Mouse (Mus musculus): ENCODE measurements around the gene Olfr1118. TPM values are rescaled to one million over a fixed set of nuclear protein-coding genes. Genes with fewer than 3 reads are reported as not detected.

Olfr1118 gene
- polyA plus RNA-seq (2012; rRNA removed): not detected in 2 replicates

GRCm38 (mm10) chr2:87307281-87307680, at the start of gene Olfr1118:
TSS of gene Olfr1118 (plus strand) at chr2:87307581.

GRCm38 (mm10) chr2:87267234-87267633, 40.1 kb upstream of the Olfr1118 start, which contains the start of gene Olfr1116:
TSS of gene Olfr1116 (plus strand) at chr2:87267534.

GRCm38 (mm10) chr2:87354515-87354914, 47.1 kb downstream of the Olfr1118 start, which contains the start of gene Olfr1120:
TSS of gene Olfr1120 (plus strand) at chr2:87354815.

Other genes with a start within 250 kb of the Olfr1118 start
- gene Olfr1107, start 231.8 kb upstream of the Olfr1118 start, polyA plus RNA-seq (2012; rRNA removed): not detected in 2 replicates
- gene Olfr1109, start 211.6 kb upstream of the Olfr1118 start, polyA plus RNA-seq (2012; rRNA removed): not detected in 2 replicates
- gene Olfr259, start 193.0 kb upstream of the Olfr1118 start, polyA plus RNA-seq (2012; rRNA removed): not detected in 2 replicates
- not detected in 2 replicates for gene Olfr1110, start 167.3 kb upstream of the Olfr1118 start, polyA plus RNA-seq (2012; rRNA removed)
- not detected in 2 replicates for gene Olfr1111, start 155.0 kb upstream of the Olfr1118 start, polyA plus RNA-seq (2012; rRNA removed)
- gene Olfr1112, start 119.8 kb upstream of the Olfr1118 start, polyA plus RNA-seq (2012; rRNA removed): not detected in 2 replicates
- not detected in 2 replicates for gene Olfr1113, start 98.6 kb upstream of the Olfr1118 start, polyA plus RNA-seq (2012; rRNA removed)
- not detected in 2 replicates for gene Olfr1115, start 59.6 kb upstream of the Olfr1118 start, polyA plus RNA-seq (2012; rRNA removed)
- gene Olfr1116, start 40.0 kb upstream of the Olfr1118 start, polyA plus RNA-seq (2012; rRNA removed): not detected in 2 replicates
- gene Olfr1120, start 47.2 kb downstream of the Olfr1118 start, polyA plus RNA-seq (2012; rRNA removed): not detected in 2 replicates
- gene Olfr1121, start 62.3 kb downstream of the Olfr1118 start, polyA plus RNA-seq (2012; rRNA removed): not detected in 2 replicates
- gene Olfr1122, start 78.3 kb downstream of the Olfr1118 start, polyA plus RNA-seq (2012; rRNA removed): not detected in 2 replicates
- gene Olfr1123, start 109.1 kb downstream of the Olfr1118 start, polyA plus RNA-seq (2012; rRNA removed): not detected in 2 replicates
- gene Olfr1124, start 122.7 kb downstream of the Olfr1118 start, polyA plus RNA-seq (2012; rRNA removed): not detected in 2 replicates
- not detected in 2 replicates for gene Olfr1126, start 146.4 kb downstream of the Olfr1118 start, polyA plus RNA-seq (2012; rRNA removed)
- not detected in 2 replicates for gene Pramel7, start 189.5 kb downstream of the Olfr1118 start, polyA plus RNA-seq (2012; rRNA removed)
- not detected in 2 replicates for gene Pramel6, start 199.0 kb downstream of the Olfr1118 start, polyA plus RNA-seq (2012; rRNA removed)
- gene Olfr153, start 224.2 kb downstream of the Olfr1118 start, polyA plus RNA-seq (2012; rRNA removed): not detected in 2 replicates
- gene Olfr1128, start 238.0 kb downstream of the Olfr1118 start, polyA plus RNA-seq (2012; rRNA removed): not detected in 2 replicates

Data from ovary, adult 2 months (tissue).